Mouse (Mus musculus) ES-Bruce4 (cell line): ENCODE measurements around the gene Klhl8. TPM values are rescaled to one million over a fixed set of nuclear protein-coding genes. Genes with fewer than 3 reads are reported as not detected.
"Not testable (repeated sequence)": the region's sequence is repeated elsewhere in the genome, so short reads cannot be mapped to it uniquely, and the experiment has no call there.

ENCODE experiments used
- H3K27ac ChIP-seq: 2 replicates; pipeline ENCODE4 v1.5.1; 2012; ENCODE audit warnings: low read length, inconsistent platforms; ENCODE audit not compliant: insufficient read depth
- H3K27me3 ChIP-seq: 2 replicates; pipeline ENCODE4 v1.6.1; 2012; ENCODE audit warnings: mild to moderate bottlenecking, low read length, inconsistent platforms; ENCODE audit not compliant: control insufficient read depth, poor library complexity, insufficient read depth, severe bottlenecking
- H3K36me3 ChIP-seq: 2 replicates; pipeline ENCODE4 v1.6.1; 2012; ENCODE audit warnings: inconsistent platforms, mild to moderate bottlenecking, low read length, moderate library complexity; ENCODE audit not compliant: control insufficient read depth, poor library complexity, insufficient read depth, severe bottlenecking
- H3K4me1 ChIP-seq: one replicate; pipeline ENCODE4 v1.8.1; 2011; ENCODE audit warnings: low read length; ENCODE audit not compliant: control insufficient read depth, insufficient read depth
- H3K4me3 ChIP-seq: 2 replicates; pipeline ENCODE4 v1.5.1; 2011; ENCODE audit warnings: low read depth, mild to moderate bottlenecking, low read length
- H3K9ac ChIP-seq: 2 replicates; pipeline ENCODE4 v1.6.1; 2012; ENCODE audit warnings: low read depth, mild to moderate bottlenecking, inconsistent platforms; ENCODE audit not compliant: poor library complexity, severe bottlenecking
- H3K9me3 ChIP-seq: replicated peaks from 2 replicates; pipeline ENCODE4 v1.6.1; 2012; ENCODE audit warnings: mild to moderate bottlenecking, low read length, inconsistent platforms; ENCODE audit not compliant: control insufficient read depth, poor library complexity, insufficient read depth, severe bottlenecking
- CTCF ChIP-seq: IDR thresholded peaks from one replicate; pipeline ENCODE4 v1.8.1; 2011; ENCODE audit warnings: low read depth, low read length
- EP300 ChIP-seq: IDR thresholded peaks from 2 replicates; pipeline ENCODE4 v1.6.1; 2011; ENCODE audit warnings: low read depth, low read length; ENCODE audit not compliant: insufficient read depth
- POLR2A ChIP-seq: IDR thresholded peaks from one replicate; pipeline ENCODE4 v1.8.1; 2011; ENCODE audit warnings: low read length; ENCODE audit not compliant: insufficient read depth
- polyA plus RNA-seq: library from polyadenylated mRNA; stranded (reverse); fragments of >200 nt; gene quantifications from 2 replicates; pipeline ENCODE4 v1.2.4, GENCODE M21; 2011; ENCODE audit warnings: low read depth; ENCODE audit not compliant: missing spikeins, insufficient read depth, insufficient read length

Gene Klhl8
- polyA plus RNA-seq, 1 experiment: 20.2 TPM

DNA sequence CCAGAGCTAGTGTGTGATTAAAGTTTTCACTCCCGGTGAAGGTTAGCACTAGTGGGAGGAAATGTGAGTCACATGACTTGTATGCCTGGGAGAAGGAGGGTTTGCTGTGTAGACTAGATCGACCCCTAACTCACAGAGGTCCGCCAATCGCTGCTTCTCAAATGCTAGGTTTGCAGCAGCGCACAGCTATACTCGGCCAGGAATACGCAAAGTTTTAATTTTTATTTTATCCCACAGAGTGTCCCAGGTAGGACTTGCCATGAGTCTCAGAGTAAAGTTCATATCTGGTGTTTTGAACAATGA is 28.2 kb upstream of the Klhl8 start:
- no peak overlapping the region for H3K27ac ChIP-seq
- no peak overlapping the region for H3K9ac ChIP-seq
- no peaks in the 10 kb centered on the region for H3K4me1 ChIP-seq
- no peaks in the 10 kb centered on the region for H3K27me3 ChIP-seq
- peaks cover 15% of the 10 kb centered on the region; the same call in 1 of the 2 replicates for H3K9me3 ChIP-seq
- H3K4me3 ChIP-seq: no peak overlapping the region
- H3K36me3 ChIP-seq: no peaks in the 10 kb centered on the region
- no peak for TF ChIP-seq CTCF
- no peak for TF ChIP-seq EP300
- TF ChIP-seq POLR2A: no peak

GRCm38 (mm10) chr5:103938547-103939349 is 27.7 kb upstream of the Klhl8 start:
- Histone ChIP-seq H3K4me1 (no peaks in the 10 kb centered on the region), H3K9me3 (peaks cover 15% of the 10 kb centered on the region; the same call in 1 of the 2 replicates), H3K27me3 (no peaks in the 10 kb centered on the region), H3K4me3 (no peak overlapping the region), H3K27ac (no peak overlapping the region), H3K36me3 (no peaks in the 10 kb centered on the region), H3K9ac (no peak overlapping the region)
- TF ChIP-seq POLR2A: no peak
- no peak for TF ChIP-seq EP300
- no peak for TF ChIP-seq CTCF

DNA sequence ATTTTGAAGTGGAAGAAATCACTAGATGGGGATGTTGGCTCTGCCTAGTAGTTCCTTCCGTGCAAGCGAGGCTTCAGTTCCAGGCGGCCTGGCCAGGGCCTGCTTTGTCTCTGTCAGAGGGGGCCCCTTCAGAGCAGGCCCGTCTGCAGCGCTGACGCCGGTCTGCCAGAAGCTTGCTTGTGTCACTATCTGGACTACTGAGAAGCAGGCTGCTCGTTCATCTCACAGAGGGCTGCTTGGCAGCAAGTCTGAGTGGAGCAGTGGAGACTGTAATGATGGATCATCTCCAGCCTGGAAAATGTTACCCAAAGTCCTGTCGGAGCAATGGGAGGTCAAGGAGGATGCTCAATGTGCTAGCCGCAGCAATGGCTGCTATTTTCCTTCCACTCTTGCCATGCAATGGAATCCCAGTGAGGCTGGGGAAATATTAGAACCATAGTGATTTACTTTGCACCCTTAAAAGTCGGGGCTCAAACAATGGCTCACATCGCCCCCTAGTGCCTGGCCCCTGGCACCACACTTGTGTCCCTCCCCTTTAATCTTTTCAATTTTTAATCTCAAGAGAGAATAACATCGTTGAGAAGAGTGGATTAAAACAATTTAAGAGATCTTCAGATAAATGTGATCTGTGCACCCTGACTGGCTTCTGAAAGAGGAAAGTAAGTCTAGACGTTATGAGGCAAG is 26.0 kb upstream of the Klhl8 start:
- TF ChIP-seq CTCF: peak; percentile 38
- no peak for TF ChIP-seq EP300
- no peak for TF ChIP-seq POLR2A
- H3K4me1 ChIP-seq: no peaks in the 10 kb centered on the region
- no peaks in the 10 kb centered on the region; the same call in 1 of the 2 replicates for H3K27me3 ChIP-seq
- H3K4me3 ChIP-seq: no peak overlapping the region
- H3K9me3 ChIP-seq: peaks cover 23% of the 10 kb centered on the region
- H3K36me3 ChIP-seq: no peaks in the 10 kb centered on the region
- H3K9ac ChIP-seq: no peak overlapping the region
- no peak overlapping the region for H3K27ac ChIP-seq

GRCm38 (mm10) chr5:103931924-103932323 is 20.9 kb upstream of the Klhl8 start:
- H3K9me3 ChIP-seq: peaks cover 41% of the 10 kb centered on the region
- not testable (repeated sequence) for H3K9ac ChIP-seq, H3K27me3 ChIP-seq, H3K4me3 ChIP-seq, H3K27ac ChIP-seq, H3K36me3 ChIP-seq, H3K4me1 ChIP-seq

DNA sequence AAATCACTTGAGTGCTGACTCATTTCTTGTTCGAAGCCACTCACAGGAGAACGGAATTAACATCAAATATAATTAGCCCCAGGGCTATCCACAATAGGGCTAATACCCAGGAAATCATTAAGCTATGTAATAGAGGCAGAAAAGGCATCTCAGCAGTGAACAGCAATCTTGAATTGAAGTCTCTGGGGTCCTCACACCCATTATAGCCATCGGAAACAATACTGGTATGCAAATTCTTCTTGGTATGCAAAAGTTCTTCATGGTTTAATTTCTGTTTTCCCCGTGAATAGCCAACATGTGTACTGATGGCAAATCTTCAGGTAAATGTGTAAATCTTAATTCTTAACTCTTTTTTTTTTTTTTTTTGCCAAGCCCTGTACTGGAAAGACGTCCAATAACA is 19.5 kb upstream of the Klhl8 start:
- H3K36me3 ChIP-seq: no peaks in the 10 kb centered on the region
- H3K9ac ChIP-seq: no peak overlapping the region
- peaks cover 3% of the 10 kb centered on the region for H3K4me1 ChIP-seq
- H3K27me3 ChIP-seq: no peaks in the 10 kb centered on the region; the same call in 1 of the 2 replicates
- H3K27ac ChIP-seq: no peak overlapping the region
- TF ChIP-seq POLR2A (no peak), EP300 (no peak), CTCF (no peak)
- H3K4me3 ChIP-seq: no peak overlapping the region
- H3K9me3 ChIP-seq: peaks cover 31% of the 10 kb centered on the region

DNA sequence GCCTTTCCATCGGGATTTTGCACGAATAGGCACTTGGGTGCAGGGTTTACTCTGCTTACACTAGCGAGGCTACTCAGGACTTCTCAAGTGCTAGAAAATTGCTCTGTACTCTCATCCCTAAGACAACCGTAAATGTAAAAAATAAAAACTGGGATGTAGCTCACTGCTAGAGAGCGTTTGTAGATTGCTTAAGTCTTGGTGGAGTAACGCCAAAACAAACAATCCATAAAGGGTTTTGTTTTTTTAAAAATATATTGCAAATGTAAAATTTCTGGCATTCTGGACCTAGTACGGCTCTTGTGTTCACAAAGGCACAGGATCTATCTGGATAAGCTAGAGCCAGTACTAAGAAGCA is 17.1 kb upstream of the Klhl8 start:
- no peak overlapping the region for H3K27ac ChIP-seq
- H3K9ac ChIP-seq: 0 out of 2 replicates have a peak overlapping the region, but pooled peaks have one; percentile 34
- TF ChIP-seq POLR2A: no peak
- no peak for TF ChIP-seq EP300
- no peak for TF ChIP-seq CTCF
- no peaks in the 10 kb centered on the region; the same call in 1 of the 2 replicates for H3K27me3 ChIP-seq
- no peak overlapping the region for H3K4me3 ChIP-seq
- no peaks in the 10 kb centered on the region for H3K36me3 ChIP-seq
- H3K4me1 ChIP-seq: peaks cover 3% of the 10 kb centered on the region
- peaks cover 24% of the 10 kb centered on the region for H3K9me3 ChIP-seq
